8 mouse cellular contexts compared by ENCODE assay signal in the genomic region with DNA sequence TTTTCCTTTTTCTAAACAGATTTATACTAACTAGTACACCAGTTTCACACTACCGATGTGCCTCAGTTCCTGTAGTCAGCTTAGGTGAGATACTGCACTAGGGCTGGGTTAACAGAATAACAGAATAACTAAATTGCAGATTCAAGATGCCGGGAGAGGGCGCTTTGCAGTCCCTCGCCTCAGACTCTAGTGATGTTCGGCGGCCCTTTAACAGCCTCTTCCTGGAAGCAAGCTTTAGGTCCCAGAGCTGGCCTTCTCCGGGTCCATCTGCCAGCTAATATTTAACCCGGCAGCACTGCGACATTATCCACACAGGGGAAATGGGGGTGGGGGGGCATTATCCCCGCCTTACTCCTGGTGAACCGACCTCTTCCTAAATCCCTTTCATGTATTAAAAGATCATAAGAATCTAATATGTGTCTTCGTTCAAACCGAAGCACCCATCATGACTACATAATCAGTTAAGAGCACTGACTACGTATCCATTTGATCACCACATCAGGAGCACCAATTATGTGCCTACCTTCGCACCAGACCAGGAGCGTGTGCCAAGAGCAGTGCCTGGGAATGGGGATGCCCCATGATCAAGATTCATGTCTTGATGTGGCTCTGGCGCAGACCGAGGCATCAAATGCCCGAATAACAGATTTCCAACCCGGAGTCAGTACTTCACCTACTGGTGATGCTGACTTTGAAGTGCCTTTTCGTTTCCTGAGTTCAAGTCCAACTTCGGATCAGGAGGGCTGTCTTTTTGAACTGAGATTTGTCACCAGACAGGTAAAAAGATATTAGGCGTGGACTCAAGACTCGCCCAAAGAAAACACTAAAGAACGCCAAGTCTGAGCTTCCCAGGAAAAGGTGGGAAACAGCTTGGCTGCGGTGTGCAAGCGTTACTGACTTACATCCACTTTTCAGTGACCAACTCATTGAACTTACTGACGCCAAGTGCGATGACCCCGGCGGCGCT. TPM values are rescaled to one million over a fixed set of nuclear protein-coding genes. Genes with fewer than 3 reads are reported as not detected.
DNase-seq lines count a peak whose midpoint lies in the region; ATAC-seq and TF ChIP-seq lines count a peak whose summit lies in the region.

No protein-coding gene starts in this region.

- H3K27me3 ChIP-seq in heart, adult 2 months (ENCODE audit: control insufficient read depth, insufficient read depth, low read length), result no peaks in the 10 kb centered on the region
- H3K27me3 ChIP-seq in liver, embryonic 15.5 days, result peaks cover 69% of the 10 kb centered on the region
- H3K27me3 ChIP-seq in neural tube, embryonic 14.5 days (ENCODE audit: control insufficient read depth, insufficient read depth, low read length), result no peaks in the 10 kb centered on the region

- no peak for TF ChIP-seq POLR2A in heart, adult 2 months (IDR thresholded peaks at IDR 0.05; ENCODE audit: insufficient read depth, low read depth, low read length)

- peak overlapping the region; percentile 84 for H3K27ac ChIP-seq in heart, adult 2 months
- peak overlapping the region; percentile 42 for H3K27ac ChIP-seq in liver, embryonic 15.5 days (replicated peaks)
- peak overlapping the region; percentile 94 for H3K27ac ChIP-seq in neural tube, embryonic 14.5 days (ENCODE audit: low read depth, low read length)

- no peaks in the 10 kb centered on the region for H3K9me3 ChIP-seq in liver, embryonic 15.5 days (replicated peaks)
- no peaks in the 10 kb centered on the region for H3K9me3 ChIP-seq in neural tube, embryonic 14.5 days (ENCODE audit: control insufficient read depth, low read length)

- peak overlapping the region; percentile 68 for H3K9ac ChIP-seq in heart, adult 2 months (ENCODE audit: low read depth, low read length)
- H3K9ac ChIP-seq in liver, embryonic 15.5 days, result no peak overlapping the region
- peak overlapping the region; percentile 96 for H3K9ac ChIP-seq in neural tube, embryonic 14.5 days (replicated peaks; ENCODE audit: low read depth, low read length)

- H3K4me1 ChIP-seq in heart, adult 2 months (ENCODE audit: control insufficient read depth, insufficient read depth, low read length), result peaks cover 2% of the 10 kb centered on the region
- peaks cover 33% of the 10 kb centered on the region for H3K4me1 ChIP-seq in liver, embryonic 15.5 days (replicated peaks)
- H3K4me1 ChIP-seq in neural tube, embryonic 14.5 days (ENCODE audit: control insufficient read depth, insufficient read depth, low read length), result peaks cover 38% of the 10 kb centered on the region

- peak overlapping the region; percentile 75 for H3K4me3 ChIP-seq in heart, adult 2 months
- H3K4me3 ChIP-seq in liver, embryonic 15.5 days (replicated peaks), result peak overlapping the region; percentile 60
- peak overlapping the region; percentile 78 for H3K4me3 ChIP-seq in neural tube, embryonic 14.5 days (ENCODE audit: low read depth, low read length)

- H3K79me2 ChIP-seq in heart, adult 2 months (replicated peaks; ENCODE audit: control insufficient read depth, insufficient read depth, low read length), result no peaks in the 10 kb centered on the region

- peak; percentile 36 for ATAC-seq in CD4-positive, CD25-positive, alpha-beta regulatory T cell, adult 4 months
- peak; percentile 17; the same call in 1 of the 2 replicates for ATAC-seq in liver, embryonic 15.5 days (ENCODE audit: insufficient read depth)
- no peak for ATAC-seq in neural tube, embryonic 14.5 days (ENCODE audit: low read depth)

- DNase-seq in A20 (ENCODE audit: low read depth, low spot score), result peak; percentile 65
- DNase-seq in cerebellum, adult 9-11 months, result peak; percentile 74
- DNase-seq in heart, adult 2 months, result peak; percentile 62 to 69
- peak; percentile 81 for DNase-seq in kidney, adult 18-20 months
- DNase-seq in frontal cortex, postnatal 14 days (ENCODE audit: low spot score in 2 of 2), result no peak

- 21% methylated on average over 32 of the region's 32 CpGs for WGBS in heart, adult 2 months
- WGBS in liver, embryonic 15.5 days (ENCODE audit: insufficient replicate concordance), result 24% methylated on average over 32 of the region's 32 CpGs
- 12% methylated on average over 32 of the region's 32 CpGs for WGBS in neural tube, embryonic 14.5 days

- no peak for TF ChIP-seq EP300 in heart, adult 2 months (IDR thresholded peaks at IDR 0.05; ENCODE audit: insufficient read depth, low read depth, low read length)

- H3K36me3 ChIP-seq in heart, adult 2 months (ENCODE audit: control insufficient read depth, insufficient read depth, low read length), result no peaks in the 10 kb centered on the region; the same call in 1 of the 2 replicates
- 0 out of 2 replicates have a peak, but pooled peaks cover 4% of the 10 kb centered on the region for H3K36me3 ChIP-seq in liver, embryonic 15.5 days (replicated peaks)
- no peaks in the 10 kb centered on the region for H3K36me3 ChIP-seq in neural tube, embryonic 14.5 days (ENCODE audit: control insufficient read depth, insufficient read depth, low read length)

- H3K4me2 ChIP-seq in liver, embryonic 15.5 days, result peak overlapping the region; percentile 69
- peak overlapping the region; percentile 92 for H3K4me2 ChIP-seq in neural tube, embryonic 14.5 days (ENCODE audit: low read depth, low read length)

- peak; percentile 75 for TF ChIP-seq CTCF in heart, adult 2 months (IDR thresholded peaks at IDR 0.05)

- intact Hi-C loops in heart, adult 2 months (cut with DNase I), result loop anchor here (1.0 kb wide), 1 partner anchor 14 kb away; no protein-coding TSS in a partner anchor

RNA-seq across cellular contexts. Expression of a gene that starts 1.3 kb away (rescaled TPM):
- under 1 TPM in 1 of 2 experiments, not detected in 1; 0.73 TPM for polyA plus RNA-seq in CD4-positive, CD25-positive, alpha-beta regulatory T cell, adult 4 months (2017; shearing (Covaris generic))
- total RNA-seq in heart, adult 2 months (2021), result 10 to 100 TPM; 10.0 to 11.1 TPM
- 17.3 and 23.8 TPM in 2 replicates for polyA plus RNA-seq in heart, adult 2 months (2012; rRNA removed)
- polyA plus RNA-seq in liver, embryonic 15.5 days (2015; fragmentation: Nextera tagmentation; extraction: Ambion mirVana), result 2.0 and 2.3 TPM in 2 replicates
- polyA plus RNA-seq in neural tube, embryonic 14.5 days (2014; fragmentation: Nextera tagmentation; extraction: Ambion mirVana), result 13.2 and 20.3 TPM in 2 replicates

RNA-seq across cellular contexts. Expression of a gene that starts 31.6 kb away (rescaled TPM):
- polyA plus RNA-seq in CD4-positive, CD25-positive, alpha-beta regulatory T cell, adult 4 months (2017; shearing (Covaris generic)), result 10 to 100 TPM; 35.7 TPM
- total RNA-seq in heart, adult 2 months (2021), result 100 to 1,000 TPM; 119 to 165 TPM
- 36.3 and 39.4 TPM in 2 replicates for polyA plus RNA-seq in heart, adult 2 months (2012; rRNA removed)
- 41.1 and 53.2 TPM in 2 replicates for polyA plus RNA-seq in liver, embryonic 15.5 days (2015; fragmentation: Nextera tagmentation; extraction: Ambion mirVana)
- 179 and 194 TPM in 2 replicates for polyA plus RNA-seq in neural tube, embryonic 14.5 days (2014; fragmentation: Nextera tagmentation; extraction: Ambion mirVana)

RNA-seq across cellular contexts. Expression of a gene that starts 33.5 kb away (rescaled TPM):
- polyA plus RNA-seq in CD4-positive, CD25-positive, alpha-beta regulatory T cell, adult 4 months (2017; shearing (Covaris generic)), result 1 to 10 TPM; 6.5 to 7.3 TPM
- total RNA-seq in heart, adult 2 months (2021), result 1 to 10 TPM; 3.2 to 3.4 TPM
- polyA plus RNA-seq in heart, adult 2 months (2012; rRNA removed), result 2.4 and 2.9 TPM in 2 replicates
- 5.6 and 6.4 TPM in 2 replicates for polyA plus RNA-seq in liver, embryonic 15.5 days (2015; fragmentation: Nextera tagmentation; extraction: Ambion mirVana)
- 7.2 and 7.8 TPM in 2 replicates for polyA plus RNA-seq in neural tube, embryonic 14.5 days (2014; fragmentation: Nextera tagmentation; extraction: Ambion mirVana)

RNA-seq across cellular contexts. Expression of a gene that starts 46.5 kb away (rescaled TPM):
- polyA plus RNA-seq in CD4-positive, CD25-positive, alpha-beta regulatory T cell, adult 4 months (2017; shearing (Covaris generic)), result 1 to 10 TPM; 2.2 to 2.9 TPM
- total RNA-seq in heart, adult 2 months (2021), result 10 to 100 TPM in 1 of 2 experiments, 1 to 10 TPM in 1; 9.2 to 10.5 TPM
- polyA plus RNA-seq in heart, adult 2 months (2012; rRNA removed), result 23.9 and 24.2 TPM in 2 replicates
- polyA plus RNA-seq in liver, embryonic 15.5 days (2015; fragmentation: Nextera tagmentation; extraction: Ambion mirVana), result 2.4 and 2.8 TPM in 2 replicates
- polyA plus RNA-seq in neural tube, embryonic 14.5 days (2014; fragmentation: Nextera tagmentation; extraction: Ambion mirVana), result 4.4 and 6.3 TPM in 2 replicates

RNA-seq across cellular contexts. Expression of a gene that starts 46.6 kb away (rescaled TPM):
- 10 to 100 TPM; 24.4 to 29.0 TPM for polyA plus RNA-seq in CD4-positive, CD25-positive, alpha-beta regulatory T cell, adult 4 months (2017; shearing (Covaris generic))
- 100 to 1,000 TPM; 138 to 150 TPM for total RNA-seq in heart, adult 2 months (2021)
- 80.8 and 104 TPM in 2 replicates for polyA plus RNA-seq in heart, adult 2 months (2012; rRNA removed)
- polyA plus RNA-seq in liver, embryonic 15.5 days (2015; fragmentation: Nextera tagmentation; extraction: Ambion mirVana), result 45.7 and 50.1 TPM in 2 replicates
- polyA plus RNA-seq in neural tube, embryonic 14.5 days (2014; fragmentation: Nextera tagmentation; extraction: Ambion mirVana), result 55.0 and 61.9 TPM in 2 replicates

Comparison
In these comparisons a context has a peak if more than half of its experiments do, and no peak if none do; other contexts are left out.
1. DNase-seq: peak in A20 (single experiment), cerebellum, adult 9-11 months (single experiment), heart, adult 2 months (2 of 2) and kidney, adult 18-20 months (single experiment); none in frontal cortex, postnatal 14 days (0 of 2).
2. H3K27ac ChIP-seq: peak in every context shown above with its lines; median percentile 94 in neural tube, embryonic 14.5 days; 84 in heart, adult 2 months; 42 in liver, embryonic 15.5 days.
3. Peak in every context shown above with its lines, with median percentiles within 50 percentile points of each other: H3K4me3 ChIP-seq.